Mouse (Mus musculus): ENCODE measurements around the gene Traf3ip2. TPM values are rescaled to one million over a fixed set of nuclear protein-coding genes. Genes with fewer than 3 reads are reported as not detected.

The Traf3ip2 gene
- polyA plus RNA-seq, 1 experiment = 15.0 TPM

DNA sequence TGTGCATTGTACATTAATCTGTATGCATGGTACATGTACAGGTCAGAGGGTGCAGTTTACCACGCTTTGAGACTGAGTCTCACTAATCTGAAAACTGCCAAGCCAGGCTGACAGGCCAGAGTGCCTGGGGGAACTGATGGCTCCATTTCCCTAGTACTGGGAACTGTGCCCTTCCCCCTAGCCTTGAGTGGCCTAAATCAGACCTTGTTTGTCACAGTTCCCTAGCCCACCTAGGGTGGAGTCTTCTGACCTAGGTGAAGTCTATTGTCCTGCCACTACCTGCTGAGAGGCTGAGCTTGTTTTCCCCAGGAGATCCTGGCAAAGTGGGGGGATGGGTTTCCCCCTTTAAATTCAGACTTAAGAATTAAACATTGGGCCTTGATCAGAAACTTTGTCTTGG, 18.0 kb upstream of the Traf3ip2 start:
- 83% methylated on average over 1 of the region's 1 CpGs for WGBS
- no peak for TF ChIP-seq CTCF (IDR thresholded peaks at IDR 0.05; ENCODE audit: control insufficient read depth, insufficient read depth, low read length)
- TF ChIP-seq POLR2A (IDR thresholded peaks at IDR 0.05; ENCODE audit: borderline replicate concordance, control insufficient read depth, low read depth, low read length) = no peak
- Histone ChIP-seq H3K4me1 (ENCODE audit: control insufficient read depth, insufficient read depth, low read length) (no peaks in the 10 kb centered on the region), H3K4me3 (replicated peaks; ENCODE audit: control insufficient read depth, low read depth, low read length) (no peak overlapping the region), H3K27ac (ENCODE audit: control insufficient read depth, insufficient read depth, low read depth, low read length, poor library complexity) (no peak overlapping the region)

GRCm38 (mm10) chr10:39595862-39596261, 16.9 kb upstream of the Traf3ip2 start:
- Histone ChIP-seq H3K4me1 (ENCODE audit: control insufficient read depth, insufficient read depth, low read length) (no peaks in the 10 kb centered on the region), H3K4me3 (replicated peaks; ENCODE audit: control insufficient read depth, low read depth, low read length) (no peak overlapping the region), H3K27ac (ENCODE audit: control insufficient read depth, insufficient read depth, low read depth, low read length, poor library complexity) (no peak overlapping the region)
- WGBS = 8% methylated on average over 3 of the region's 3 CpGs
- TF ChIP-seq POLR2A (IDR thresholded peaks at IDR 0.05; ENCODE audit: borderline replicate concordance, control insufficient read depth, low read depth, low read length) = no peak

DNA sequence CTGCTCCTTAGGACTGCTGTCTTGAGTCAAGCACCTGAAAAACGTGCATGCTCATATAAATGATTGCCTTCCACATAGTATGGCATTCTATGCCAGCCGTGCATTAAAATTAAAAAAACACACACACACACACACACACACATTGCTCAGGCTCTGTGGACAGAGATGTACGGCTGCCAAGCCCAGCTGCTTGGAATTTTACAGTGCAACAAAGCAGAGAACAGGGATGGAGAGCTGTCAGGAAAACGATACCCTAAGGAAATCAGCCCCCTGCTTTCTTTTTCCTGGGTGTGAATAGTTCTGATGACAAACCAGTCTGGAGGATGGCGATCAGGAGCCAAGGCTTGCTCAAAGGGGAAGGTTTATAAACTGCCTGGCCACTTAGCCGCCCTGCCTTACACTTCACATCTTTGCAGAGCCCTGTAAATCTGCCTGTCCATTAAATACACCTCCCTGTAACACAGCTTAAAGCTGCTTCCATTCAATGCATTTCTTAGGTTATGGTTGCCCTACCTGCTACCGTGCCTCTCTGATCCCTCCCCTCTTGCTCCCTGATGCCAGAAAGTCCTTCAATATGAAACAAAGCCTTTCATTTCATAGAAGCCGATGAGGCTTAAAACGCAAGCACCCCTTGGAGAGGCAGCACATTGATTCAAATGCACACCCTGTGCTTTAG, 15.5 kb upstream of the Traf3ip2 start:
- TF ChIP-seq POLR2A (IDR thresholded peaks at IDR 0.05; ENCODE audit: borderline replicate concordance, control insufficient read depth, low read depth, low read length) (no peak), CTCF (IDR thresholded peaks at IDR 0.05; ENCODE audit: control insufficient read depth, insufficient read depth, low read length) (no peak)
- WGBS = 74% methylated on average over 9 of the region's 9 CpGs
- Histone ChIP-seq H3K27ac (ENCODE audit: control insufficient read depth, insufficient read depth, low read depth, low read length, poor library complexity) (no peak overlapping the region), H3K4me3 (replicated peaks; ENCODE audit: control insufficient read depth, low read depth, low read length) (no peak overlapping the region), H3K4me1 (ENCODE audit: control insufficient read depth, insufficient read depth, low read length) (no peaks in the 10 kb centered on the region)

- 53% methylated on average over 3 of the region's 3 CpGs for WGBS
- Histone ChIP-seq H3K4me3 (replicated peaks; ENCODE audit: control insufficient read depth, low read depth, low read length) (no peak overlapping the region), H3K4me1 (ENCODE audit: control insufficient read depth, insufficient read depth, low read length) (no peaks in the 10 kb centered on the region), H3K27ac (ENCODE audit: control insufficient read depth, insufficient read depth, low read depth, low read length, poor library complexity) (no peak overlapping the region)
- TF ChIP-seq CTCF (IDR thresholded peaks at IDR 0.05; ENCODE audit: control insufficient read depth, insufficient read depth, low read length) = no peak
- no peak for TF ChIP-seq POLR2A (IDR thresholded peaks at IDR 0.05; ENCODE audit: borderline replicate concordance, control insufficient read depth, low read depth, low read length)
Observed at GRCm38 (mm10) chr10:39597792-39598183, 14.9 kb upstream of the Traf3ip2 start.

DNA sequence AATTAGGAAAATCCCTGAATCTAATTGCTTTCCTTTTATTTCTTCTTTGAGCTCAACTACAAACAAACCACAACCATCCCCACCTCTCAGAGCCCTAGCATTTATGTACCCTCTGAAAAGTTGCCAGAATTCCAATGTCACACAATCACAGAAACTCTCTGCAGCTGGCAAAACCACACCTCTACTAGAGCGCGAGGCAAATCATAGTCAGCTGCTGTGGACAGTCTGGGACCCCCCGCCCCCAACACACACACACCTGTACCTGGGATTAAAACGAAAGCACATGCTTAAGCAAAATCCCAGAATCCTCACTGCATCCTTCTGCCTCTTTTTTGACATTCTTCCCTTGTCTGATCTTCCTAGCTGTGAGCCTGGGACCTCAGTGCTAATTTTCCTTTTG, 13.1 kb upstream of the Traf3ip2 start:
- 73% methylated on average over 4 of the region's 4 CpGs for WGBS
- H3K27ac ChIP-seq (ENCODE audit: control insufficient read depth, insufficient read depth, low read depth, low read length, poor library complexity) = no peak overlapping the region
- TF ChIP-seq POLR2A (IDR thresholded peaks at IDR 0.05; ENCODE audit: borderline replicate concordance, control insufficient read depth, low read depth, low read length) = no peak
- no peak for TF ChIP-seq CTCF (IDR thresholded peaks at IDR 0.05; ENCODE audit: control insufficient read depth, insufficient read depth, low read length)
- no peak overlapping the region for H3K4me3 ChIP-seq (replicated peaks; ENCODE audit: control insufficient read depth, low read depth, low read length)
- no peaks in the 10 kb centered on the region for H3K4me1 ChIP-seq (ENCODE audit: control insufficient read depth, insufficient read depth, low read length)

DNA sequence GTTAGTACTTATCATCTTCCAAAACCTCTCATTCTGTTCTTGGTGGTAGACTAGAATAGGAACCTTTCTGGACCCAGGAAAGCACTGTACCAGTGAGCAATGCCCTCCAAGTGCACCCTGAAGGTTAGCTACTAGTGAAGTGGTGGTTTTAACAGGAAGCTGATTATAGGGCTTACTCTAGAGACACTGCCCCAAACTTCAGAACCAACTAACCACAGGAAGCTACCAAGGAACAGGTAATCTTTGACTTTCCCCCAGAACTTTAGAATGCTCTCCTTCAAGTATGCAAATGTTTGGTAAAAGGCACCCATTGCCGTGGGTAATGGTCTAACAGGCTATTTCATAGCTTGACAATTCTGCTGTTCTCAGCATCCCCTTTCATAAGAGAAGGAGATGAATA, 12.6 kb upstream of the Traf3ip2 start:
- Histone ChIP-seq H3K27ac (ENCODE audit: control insufficient read depth, insufficient read depth, low read depth, low read length, poor library complexity) (no peak overlapping the region), H3K4me3 (replicated peaks; ENCODE audit: control insufficient read depth, low read depth, low read length) (no peak overlapping the region), H3K4me1 (ENCODE audit: control insufficient read depth, insufficient read depth, low read length) (no peaks in the 10 kb centered on the region)
- 2% methylated on average over 1 of the region's 1 CpGs for WGBS
- TF ChIP-seq POLR2A (IDR thresholded peaks at IDR 0.05; ENCODE audit: borderline replicate concordance, control insufficient read depth, low read depth, low read length) = no peak
- no peak for TF ChIP-seq CTCF (IDR thresholded peaks at IDR 0.05; ENCODE audit: control insufficient read depth, insufficient read depth, low read length)

DNA sequence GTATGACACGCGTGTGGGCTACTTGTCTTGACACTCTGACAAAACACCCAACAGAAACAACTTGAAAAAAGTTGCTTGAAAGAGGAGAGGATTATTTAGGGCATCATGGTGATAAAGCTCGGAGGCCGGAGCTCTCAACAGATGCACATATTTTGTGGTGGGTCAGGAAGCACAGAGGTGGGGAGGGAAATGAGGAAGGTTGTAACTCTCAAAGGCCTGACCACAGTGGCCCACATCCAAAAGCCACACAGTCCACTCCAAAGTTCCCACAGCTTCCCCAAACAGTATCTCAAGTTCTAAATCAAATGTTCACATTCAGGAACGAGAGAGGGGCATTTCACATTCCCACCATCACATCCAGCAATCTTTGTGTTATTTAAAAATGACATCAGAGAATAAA, 11.7 kb upstream of the Traf3ip2 start:
- under 1% methylated on average over 5 of the region's 5 CpGs for WGBS
- no peak overlapping the region for H3K27ac ChIP-seq (ENCODE audit: control insufficient read depth, insufficient read depth, low read depth, low read length, poor library complexity)
- H3K4me3 ChIP-seq (replicated peaks; ENCODE audit: control insufficient read depth, low read depth, low read length) = no peak overlapping the region
- no peaks in the 10 kb centered on the region for H3K4me1 ChIP-seq (ENCODE audit: control insufficient read depth, insufficient read depth, low read length)
- TF ChIP-seq POLR2A (IDR thresholded peaks at IDR 0.05; ENCODE audit: borderline replicate concordance, control insufficient read depth, low read depth, low read length) (no peak), CTCF (IDR thresholded peaks at IDR 0.05; ENCODE audit: control insufficient read depth, insufficient read depth, low read length) (no peak)

DNA sequence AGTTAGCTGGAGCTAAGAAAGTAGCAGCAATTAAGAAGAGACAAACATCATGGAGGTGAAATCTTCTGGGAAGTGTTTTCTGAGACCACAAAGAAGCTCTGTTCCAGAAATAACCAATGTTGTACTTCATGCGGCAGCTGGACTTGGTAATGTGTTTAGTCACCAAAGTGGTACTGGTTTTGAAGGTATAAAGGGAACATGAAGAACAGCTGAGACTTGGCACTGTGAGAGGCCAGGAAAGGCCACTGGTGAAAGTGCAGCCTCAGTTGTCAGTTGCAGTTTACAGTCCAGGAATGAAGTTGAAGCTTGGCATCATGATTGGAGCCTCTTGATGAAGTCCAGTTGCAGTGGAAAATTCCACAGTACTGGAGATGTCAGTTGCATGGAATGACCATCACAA, 6.3 kb upstream of the Traf3ip2 start:
- 85% methylated on average over 1 of the region's 1 CpGs for WGBS
- no peak overlapping the region for H3K27ac ChIP-seq (ENCODE audit: control insufficient read depth, insufficient read depth, low read depth, low read length, poor library complexity)
- H3K4me3 ChIP-seq (replicated peaks; ENCODE audit: control insufficient read depth, low read depth, low read length) = no peak overlapping the region
- TF ChIP-seq POLR2A (IDR thresholded peaks at IDR 0.05; ENCODE audit: borderline replicate concordance, control insufficient read depth, low read depth, low read length) (no peak), CTCF (IDR thresholded peaks at IDR 0.05; ENCODE audit: control insufficient read depth, insufficient read depth, low read length) (no peak)
- no peaks in the 10 kb centered on the region; the same call in 1 of the 2 replicates for H3K4me1 ChIP-seq (ENCODE audit: control insufficient read depth, insufficient read depth, low read length)

DNA sequence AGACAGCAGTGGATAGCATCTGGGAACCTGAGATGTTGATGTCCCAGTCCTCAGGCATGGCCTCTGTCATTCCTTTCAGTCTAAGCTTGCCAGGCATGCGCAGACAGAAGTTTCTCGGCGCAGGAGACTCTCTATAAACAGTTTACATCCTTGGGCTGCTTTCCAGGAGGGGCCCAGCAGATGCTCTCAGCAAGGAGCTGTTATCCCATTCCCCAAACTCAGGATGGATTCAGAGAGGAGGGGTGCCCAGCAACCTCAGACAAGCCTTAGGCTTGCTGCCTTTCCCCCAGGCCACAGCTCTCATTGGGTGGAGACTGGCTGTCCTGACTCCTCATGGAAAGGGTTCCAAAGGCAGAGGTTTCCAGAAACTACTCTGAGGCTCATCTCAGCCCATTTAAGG, 1.5 kb upstream of the Traf3ip2 start:
- no peak overlapping the region for H3K27ac ChIP-seq (ENCODE audit: control insufficient read depth, insufficient read depth, low read depth, low read length, poor library complexity)

More for the DNA sequence above, 1.5 kb upstream of the Traf3ip2 start:
- no peak overlapping the region for H3K4me3 ChIP-seq (replicated peaks; ENCODE audit: control insufficient read depth, low read depth, low read length)
- H3K4me1 ChIP-seq (ENCODE audit: control insufficient read depth, insufficient read depth, low read length) = peaks cover 2% of the 10 kb centered on the region; the same call in 1 of the 2 replicates
- 86% methylated on average over 3 of the region's 3 CpGs for WGBS
- TF ChIP-seq CTCF (IDR thresholded peaks at IDR 0.05; ENCODE audit: control insufficient read depth, insufficient read depth, low read length) (no peak), POLR2A (IDR thresholded peaks at IDR 0.05; ENCODE audit: borderline replicate concordance, control insufficient read depth, low read depth, low read length) (no peak)
